Mouse (Mus musculus) stomach, postnatal 0 days (tissue): ENCODE measurements around the gene Slc5a10. TPM values are rescaled to one million over a fixed set of nuclear protein-coding genes. Genes with fewer than 3 reads are reported as not detected.
A peak's percentile ranks its signal among the peaks of the same experiment; 100 is the strongest.

Experiments
- ATAC-seq: fragments of 200-750 bp; cut with Nextera tagmentation; 2 replicates; pipeline ENCODE4 v1.8.0; 2017; ENCODE audit not compliant: low FRiP score, low TSS enrichment
- DNase-seq: peaks from one replicate; pipeline ENCODE4 v3.0.0-alpha.2; 2016; ENCODE audit warnings: low spot score
- H3K27ac ChIP-seq: fragments of 300-500 bp; sonication (generic); replicated peaks from 2 replicates; pipeline ENCODE4 v1.5.1; 2014; ENCODE audit warnings: mild to moderate bottlenecking, control low read depth
- H3K27me3 ChIP-seq: fragments of 300-500 bp; sonication (generic); 2 replicates; pipeline ENCODE4 v1.6.1; 2014; ENCODE audit warnings: low read length; ENCODE audit not compliant: control insufficient read depth, insufficient read depth
- H3K36me3 ChIP-seq: fragments of 300-500 bp; sonication (generic); 2 replicates; pipeline ENCODE4 v1.6.1; 2014; ENCODE audit warnings: low read length, mixed read lengths; ENCODE audit not compliant: control insufficient read depth, insufficient read depth
- H3K4me1 ChIP-seq: fragments of 300-500 bp; sonication (generic); replicated peaks from 2 replicates; pipeline ENCODE4 v1.6.1; 2014; ENCODE audit warnings: antibody characterized with exemption; ENCODE audit not compliant: control insufficient read depth, insufficient read depth
- H3K4me2 ChIP-seq: fragments of 300-500 bp; sonication (generic); replicated peaks from 2 replicates; pipeline ENCODE4 v1.6.1; 2014; ENCODE audit warnings: low read depth, mild to moderate bottlenecking, control low read depth, moderate library complexity
- H3K4me3 ChIP-seq: fragments of 300-500 bp; sonication (generic); 2 replicates; pipeline ENCODE4 v1.5.1; 2014; ENCODE audit warnings: low read depth, low read length, control low read depth
- H3K9ac ChIP-seq: fragments of 300-500 bp; sonication (generic); 2 replicates; pipeline ENCODE4 v1.6.1; 2014; ENCODE audit warnings: mild to moderate bottlenecking, low read length, control low read depth, mixed read lengths
- H3K9me3 ChIP-seq: fragments of 300-500 bp; sonication (generic); 2 replicates; pipeline ENCODE4 v1.6.1; 2016; ENCODE audit warnings: low read length; ENCODE audit not compliant: control insufficient read depth
- CTCF ChIP-seq: IDR thresholded peaks from 2 replicates; pipeline ENCODE4 v1.5.1; 2016; ENCODE audit warnings: antibody characterized with exemption, low read depth, mild to moderate bottlenecking, moderate library complexity
- EP300 ChIP-seq: optimal IDR thresholded peaks from 2 replicates; pipeline ENCODE3; 2016; ENCODE audit warnings: antibody characterized with exemption
- WGBS: fragments of 180-500 bp; shearing (Covaris S2); extraction: QIAGEN DNeasy Blood & Tissue Kit; methylation state at CpG from one replicate; pipeline ENCODE4 v1.1.7; 2014; 5-methylcytosine and 5-hydroxymethylcytosine counted together
- polyA plus RNA-seq: library from polyadenylated mRNA; unstranded; fragments of >200 nt; fragmentation: Nextera tagmentation; extraction: Ambion mirVana; gene quantifications from 2 replicates; pipeline ENCODE4 v1.2.1, GENCODE M21; 2015

Gene Slc5a10
- polyA plus RNA-seq, 1 experiment from 2014 or later: not detected

DNA sequence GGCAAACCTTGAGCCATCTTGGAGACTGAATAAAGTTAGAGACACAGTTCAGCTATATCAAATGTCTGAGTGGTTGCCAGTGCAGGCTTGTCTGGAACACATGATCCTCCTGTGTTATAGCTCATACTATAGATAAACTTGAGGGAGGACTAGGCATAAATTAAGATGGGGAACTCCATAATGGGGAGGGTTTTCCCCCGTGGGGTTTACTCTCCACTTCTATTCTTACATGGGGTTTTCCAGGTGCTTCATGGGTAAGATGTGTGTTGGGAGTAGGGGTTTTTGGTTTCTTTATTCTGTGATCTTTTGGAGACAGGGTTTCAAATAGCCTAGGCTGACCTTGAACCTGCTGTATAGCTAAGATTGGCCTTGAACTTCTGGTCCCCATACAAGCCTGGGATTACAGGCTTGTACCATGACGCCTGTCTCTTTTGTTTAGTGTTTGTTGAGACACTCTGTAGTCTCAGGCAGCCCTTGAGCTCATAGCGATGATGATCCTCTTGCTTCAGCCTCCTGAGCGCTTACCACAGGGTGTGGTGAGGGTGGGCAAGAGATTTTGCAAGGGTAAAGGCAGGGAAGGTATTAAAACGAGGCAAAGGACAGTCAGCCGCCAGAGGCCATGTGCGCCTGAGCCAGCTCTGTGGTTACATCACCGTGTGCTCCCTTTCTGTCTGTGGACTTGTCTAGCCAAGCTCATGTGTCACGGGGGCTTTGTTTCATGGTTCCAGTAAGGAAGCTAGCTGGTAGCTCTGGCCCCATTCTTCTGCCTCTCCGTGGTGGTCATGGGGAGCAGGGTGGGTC, 73.3 kb downstream of the Slc5a10 start:
- Histone ChIP-seq H3K27me3 (no peaks in the 10 kb centered on the region), H3K4me2 (no peak overlapping the region), H3K4me1 (peaks cover 3% of the 10 kb centered on the region; the same call in 1 of the 2 replicates), H3K9me3 (no peaks in the 10 kb centered on the region), H3K9ac (no peak overlapping the region), H3K27ac (no peak overlapping the region), H3K36me3 (no peaks in the 10 kb centered on the region), H3K4me3 (no peak overlapping the region)
- ATAC-seq: no peak
- 61% methylated on average over 10 of the region's 10 CpGs for WGBS
- DNase-seq: no peak
- TF ChIP-seq EP300: no peak
- TF ChIP-seq CTCF: no peak

DNA sequence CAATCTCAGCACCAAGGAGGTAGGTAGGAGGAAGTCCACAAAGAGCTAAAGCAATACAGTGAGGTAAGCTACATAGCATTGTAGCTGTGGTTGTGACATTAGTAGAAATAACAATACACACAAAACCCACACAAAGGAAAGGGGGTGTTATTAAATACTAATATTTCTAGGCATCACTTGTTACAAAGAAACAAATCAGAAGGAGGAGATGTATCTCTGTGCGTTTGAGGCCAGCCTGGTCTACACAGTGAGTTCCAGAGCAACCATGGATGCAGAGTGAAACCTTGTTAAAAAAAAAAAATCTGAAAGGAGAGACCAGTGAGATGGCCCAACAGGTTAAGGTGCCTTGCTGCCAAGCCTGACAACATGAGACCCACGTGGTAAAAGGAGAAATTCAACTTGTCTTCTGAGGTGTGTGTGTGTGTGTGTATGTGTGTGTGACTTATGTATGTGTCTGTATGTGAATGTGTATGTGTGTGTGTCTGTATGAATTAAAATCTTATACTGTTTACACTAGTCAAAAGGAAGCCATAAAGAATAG, 74.1 kb downstream of the Slc5a10 start:
- 54% methylated on average over 2 of the region's 2 CpGs for WGBS
- H3K27ac ChIP-seq: no peak overlapping the region
- no peak overlapping the region for H3K4me3 ChIP-seq
- ATAC-seq: no peak
- DNase-seq: no peak
- no peaks in the 10 kb centered on the region for H3K36me3 ChIP-seq
- H3K9me3 ChIP-seq: no peaks in the 10 kb centered on the region
- no peaks in the 10 kb centered on the region for H3K27me3 ChIP-seq
- peaks cover 3% of the 10 kb centered on the region; the same call in 1 of the 2 replicates for H3K4me1 ChIP-seq
- H3K9ac ChIP-seq: no peak overlapping the region
- TF ChIP-seq EP300 (no peak), CTCF (no peak)
- no peak overlapping the region for H3K4me2 ChIP-seq

DNA sequence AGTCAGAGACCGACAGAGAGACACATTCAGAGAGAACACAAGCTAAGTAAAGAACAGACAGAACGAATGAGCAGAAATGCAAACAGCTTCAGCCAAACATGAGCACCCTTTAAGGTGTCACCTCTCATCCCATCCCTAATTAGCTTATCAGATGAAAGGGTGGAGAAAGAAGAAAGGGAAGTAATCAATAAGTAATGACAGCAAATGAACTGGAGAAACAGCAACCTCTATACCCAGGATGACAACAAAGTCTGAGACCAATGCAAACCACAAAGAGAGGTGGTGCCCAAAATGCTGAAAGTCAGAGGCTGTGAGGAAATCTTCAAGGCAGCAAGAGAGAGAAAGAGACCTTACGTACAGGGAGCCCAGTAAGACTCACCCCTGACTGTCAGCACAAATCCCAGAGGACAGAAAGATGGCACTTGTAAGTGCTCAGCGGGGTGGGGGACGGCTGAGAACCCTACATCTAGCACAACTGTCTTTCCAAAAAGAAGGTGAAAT, 75.2 kb downstream of the Slc5a10 start:
- H3K27me3 ChIP-seq: no peaks in the 10 kb centered on the region
- no peak for ATAC-seq
- TF ChIP-seq EP300 (no peak), CTCF (no peak)

DNA sequence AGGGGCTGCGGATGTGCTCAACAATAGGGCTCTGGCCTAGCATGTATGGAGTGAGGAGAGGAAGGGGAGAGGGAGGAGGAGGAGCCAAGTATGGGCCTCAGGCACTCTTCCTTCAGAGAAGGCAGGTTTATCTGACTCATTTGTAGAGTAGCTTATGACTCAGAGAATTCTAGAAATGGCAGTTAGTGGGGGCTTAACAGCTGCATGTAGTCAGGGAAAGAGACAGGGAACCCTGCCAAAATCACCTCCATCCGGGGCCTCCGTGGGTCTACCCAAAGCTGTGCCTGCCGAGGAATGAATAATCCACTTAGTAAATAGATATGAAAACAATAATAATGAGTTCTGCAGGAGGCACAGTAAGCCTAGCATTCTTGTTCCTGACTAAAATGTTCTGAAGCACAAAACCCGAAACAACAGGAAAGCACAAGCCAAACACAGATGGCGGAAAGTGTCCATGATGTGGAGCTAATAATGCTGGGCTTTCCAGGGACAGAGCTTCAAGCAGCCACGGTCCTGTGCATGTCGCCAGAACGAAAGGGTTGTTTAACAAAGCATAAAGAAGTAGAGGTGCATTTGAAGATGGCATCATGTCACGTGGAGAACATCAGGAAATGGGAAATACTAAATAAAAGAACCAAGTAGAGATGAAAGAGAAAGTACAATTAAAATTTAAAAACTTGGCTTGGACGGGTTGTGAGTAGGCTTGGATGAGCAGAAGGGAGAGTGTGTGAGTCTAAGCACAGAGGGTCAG, 75.9 kb downstream of the Slc5a10 start:
- no peak overlapping the region for H3K9ac ChIP-seq
- no peaks in the 10 kb centered on the region for H3K36me3 ChIP-seq
- ATAC-seq (peak; percentile 65; the same call in 1 of the 2 replicates), DNase-seq (peak; percentile 33)
- no peaks in the 10 kb centered on the region for H3K27me3 ChIP-seq
- no peaks in the 10 kb centered on the region for H3K9me3 ChIP-seq
- no peak overlapping the region for H3K4me3 ChIP-seq
- 40% methylated on average over 11 of the region's 11 CpGs for WGBS
- TF ChIP-seq CTCF (no peak), EP300 (no peak)
- peak overlapping the region; percentile 73 for H3K27ac ChIP-seq
- no peak overlapping the region for H3K4me2 ChIP-seq
- peaks cover 3% of the 10 kb centered on the region; the same call in 1 of the 2 replicates for H3K4me1 ChIP-seq

More for the DNA sequence above, 75.2 kb downstream of the Slc5a10 start:
- H3K9me3 ChIP-seq: no peaks in the 10 kb centered on the region
- no peaks in the 10 kb centered on the region for H3K36me3 ChIP-seq
- WGBS: 63% methylated on average over 5 of the region's 5 CpGs
- H3K27ac ChIP-seq: no peak overlapping the region
- peaks cover 3% of the 10 kb centered on the region; the same call in 1 of the 2 replicates for H3K4me1 ChIP-seq
- no peak for DNase-seq
- H3K4me2 ChIP-seq: no peak overlapping the region
- H3K9ac ChIP-seq: no peak overlapping the region
- no peak overlapping the region for H3K4me3 ChIP-seq

DNA sequence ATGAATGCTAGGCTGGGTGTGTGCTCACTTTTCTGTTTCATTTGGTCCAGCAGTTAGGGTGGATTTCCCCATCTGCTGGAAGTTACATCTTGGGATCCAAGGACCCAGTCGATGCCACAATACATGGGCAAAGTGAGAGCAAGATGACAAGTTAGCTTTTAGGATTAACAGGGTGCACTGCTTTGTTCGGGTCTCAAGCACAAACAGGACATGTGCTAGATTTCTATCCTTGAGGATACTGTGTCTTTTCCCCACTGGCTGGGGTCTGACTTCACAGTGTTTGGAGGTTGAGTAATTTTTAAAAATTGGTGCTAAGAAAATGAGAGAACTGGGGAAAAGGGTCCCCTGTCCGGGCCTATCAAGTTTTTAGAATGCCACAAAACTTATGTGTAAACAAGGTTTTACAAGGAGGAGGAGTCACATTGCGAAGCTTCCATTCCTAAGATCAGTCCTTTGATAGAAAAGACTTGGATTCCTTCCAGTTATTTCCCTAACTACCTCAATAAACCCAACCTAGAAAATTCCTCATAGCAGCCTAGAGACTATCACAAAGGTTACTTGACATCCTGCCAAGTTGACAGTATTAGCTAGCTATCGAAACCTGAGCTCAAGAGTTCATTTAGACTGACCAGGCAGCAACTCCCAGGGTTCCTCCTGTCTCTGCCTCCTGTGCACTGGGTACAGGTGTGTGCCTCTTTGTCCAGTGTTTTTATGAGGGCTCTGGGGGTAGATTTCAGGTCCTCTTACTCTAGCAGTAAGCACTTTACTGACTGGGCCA, 77.3 kb downstream of the Slc5a10 start:
- no peak overlapping the region for H3K9ac ChIP-seq
- TF ChIP-seq CTCF: no peak
- no peak for TF ChIP-seq EP300
- H3K9me3 ChIP-seq: no peaks in the 10 kb centered on the region
- H3K27ac ChIP-seq: 0 out of 2 replicates have a peak overlapping the region, but pooled peaks have one; percentile 8
- H3K4me1 ChIP-seq: peaks cover 3% of the 10 kb centered on the region; the same call in 1 of the 2 replicates
- WGBS: 55% methylated on average over 5 of the region's 5 CpGs
- no peak overlapping the region for H3K4me3 ChIP-seq
- no peaks in the 10 kb centered on the region for H3K36me3 ChIP-seq
- no peak for DNase-seq
- no peak overlapping the region for H3K4me2 ChIP-seq
- peak; percentile 49; the same call in 1 of the 2 replicates for ATAC-seq
- H3K27me3 ChIP-seq: no peaks in the 10 kb centered on the region
